Mouse (Mus musculus) ES-Bruce4 (cell line): ENCODE measurements around the gene Fbxl5.

Source experiments
- CTCF ChIP-seq: IDR thresholded peaks from one replicate; pipeline ENCODE4 v1.8.1; 2011; ENCODE audit warnings: low read depth, low read length
- POLR2A ChIP-seq: IDR thresholded peaks from one replicate; pipeline ENCODE4 v1.8.1; 2011; ENCODE audit warnings: low read length; ENCODE audit not compliant: insufficient read depth

GRCm38 (mm10) chr5:43699240-43699639 lies 122.2 kb downstream of the Fbxl5 start:
- TF ChIP-seq POLR2A (no peak), CTCF (no peak)
